ENCODE assay signal across 12 mouse cellular contexts in genomic region chr4:64901091-64901845, GRCm38 (mm10).
DNase-seq lines count a peak whose midpoint lies in the region; ATAC-seq and TF ChIP-seq lines count a peak whose summit lies in the region.
"Had no signal": no experiment of that assay in that cellular context is flagged by ENCODE, and none has a peak within 500 bp of the region (broad histone marks: within the 10 kb centered on the region; RNA-seq: fewer than 3 reads in every experiment).

No protein-coding gene starts in this region.

- peak; percentile 40; the same call in 1 of the 2 replicates for TF ChIP-seq POLR2A in embryonic fibroblast, embryonic 13.5 days (IDR thresholded peaks at IDR 0.05; ENCODE audit: low read depth, low read length)

- H3K36me3 ChIP-seq in stomach, embryonic 15.5 days, result no peaks in the 10 kb centered on the region
- no peaks in the 10 kb centered on the region for H3K36me3 ChIP-seq in hindbrain, embryonic 16.5 days (ENCODE audit: control insufficient read depth, insufficient read depth, low read length)
- H3K36me3 ChIP-seq: forebrain, embryonic 15.5 days had no signal

- no peaks in the 10 kb centered on the region for H3K9me3 ChIP-seq in stomach, embryonic 15.5 days
- H3K9me3 ChIP-seq in hindbrain, embryonic 16.5 days (ENCODE audit: control insufficient read depth, low read length), result no peaks in the 10 kb centered on the region
- H3K9me3 ChIP-seq: forebrain, embryonic 15.5 days had no signal

- no peaks in the 10 kb centered on the region for H3K27me3 ChIP-seq in stomach, embryonic 15.5 days (replicated peaks)
- no peaks in the 10 kb centered on the region for H3K27me3 ChIP-seq in hindbrain, embryonic 16.5 days (replicated peaks; ENCODE audit: control insufficient read depth, insufficient read depth, low read length)
- H3K27me3 ChIP-seq: forebrain, embryonic 15.5 days had no signal

- WGBS in stomach, embryonic 15.5 days, result 39% methylated on average over 5 of the region's 5 CpGs
- WGBS in hindbrain, embryonic 16.5 days, result 80% methylated on average over 5 of the region's 5 CpGs

- peak; percentile 66; the same call in 1 of the 2 replicates for ATAC-seq in stomach, embryonic 15.5 days (ENCODE audit: insufficient read depth, low FRiP score, low read depth)
- no peak for ATAC-seq in hindbrain, embryonic 16.5 days
- ATAC-seq: forebrain, embryonic 15.5 days; liver, postnatal 0 days had no signal

- no peak for TF ChIP-seq CTCF in embryonic fibroblast, embryonic 13.5 days (IDR thresholded peaks at IDR 0.05; ENCODE audit: borderline replicate concordance, insufficient read depth, low read length)

- H3K27ac ChIP-seq in embryonic fibroblast, embryonic 13.5 days (ENCODE audit: insufficient read depth, low read length), result peak overlapping the region; percentile 95
- H3K27ac ChIP-seq in stomach, embryonic 15.5 days, result peak overlapping the region; percentile 31; the same call in 1 of the 2 replicates
- H3K27ac ChIP-seq in hindbrain, embryonic 16.5 days (ENCODE audit: low read depth, low read length), result no peak overlapping the region
- H3K27ac ChIP-seq: forebrain, embryonic 15.5 days had no signal

- H3K9ac ChIP-seq in stomach, embryonic 15.5 days, result no peak overlapping the region
- no peak overlapping the region for H3K9ac ChIP-seq in hindbrain, embryonic 16.5 days (ENCODE audit: low read depth, low read length)
- H3K9ac ChIP-seq: forebrain, embryonic 15.5 days; liver, postnatal 0 days had no signal

- H3K4me1 ChIP-seq in embryonic fibroblast, embryonic 13.5 days (ENCODE audit: control insufficient read depth, insufficient read depth, low read length), result peaks cover 4% of the 10 kb centered on the region; the same call in 1 of the 2 replicates
- H3K4me1 ChIP-seq in stomach, embryonic 15.5 days, result 0 out of 2 replicates have a peak, but pooled peaks cover 3% of the 10 kb centered on the region
- no peaks in the 10 kb centered on the region for H3K4me1 ChIP-seq in hindbrain, embryonic 16.5 days (ENCODE audit: control insufficient read depth, insufficient read depth, low read depth, low read length)
- H3K4me1 ChIP-seq: forebrain, embryonic 15.5 days had no signal

- H3K4me2 ChIP-seq in stomach, embryonic 15.5 days, result no peak overlapping the region
- no peak overlapping the region for H3K4me2 ChIP-seq in hindbrain, embryonic 16.5 days (ENCODE audit: low read length)
- H3K4me2 ChIP-seq: forebrain, embryonic 15.5 days had no signal

- DNase-seq in adrenal gland, adult 2 months, result peak; percentile 1
- DNase-seq in adrenal gland, adult 18-20 months (ENCODE audit: low spot score in 2 of 2), result no peak
- peak; percentile 0 for DNase-seq in heart, postnatal 25 days (ENCODE audit: low spot score)
- no peak for DNase-seq in kidney, postnatal 25 days
- no peak for DNase-seq in spleen, adult 12 weeks (ENCODE audit: low spot score)
- DNase-seq: cerebellum, postnatal 25 days; layer of hippocampus, adult 9-11 months; liver, postnatal 0 days had no signal

- no peak overlapping the region for H3K4me3 ChIP-seq in embryonic fibroblast, embryonic 13.5 days (ENCODE audit: insufficient read depth, low read length)
- H3K4me3 ChIP-seq in stomach, embryonic 15.5 days (replicated peaks), result no peak overlapping the region
- H3K4me3 ChIP-seq in hindbrain, embryonic 16.5 days (ENCODE audit: low read length), result no peak overlapping the region
- H3K4me3 ChIP-seq: forebrain, embryonic 15.5 days had no signal

- intact Hi-C loops in heart, postnatal 25 days (cut with DNase I), result no loop called here

Comparison
In these comparisons a context has a peak if more than half of its experiments do, and no peak if none do; other contexts are left out.
1. DNase-seq: peak in adrenal gland, adult 2 months (single experiment) and heart, postnatal 25 days (single experiment); none in adrenal gland, adult 18-20 months (0 of 2), kidney, postnatal 25 days (0 of 2) and spleen, adult 12 weeks (single experiment).